9 mouse cellular contexts compared by ENCODE assay signal in the genomic region with DNA sequence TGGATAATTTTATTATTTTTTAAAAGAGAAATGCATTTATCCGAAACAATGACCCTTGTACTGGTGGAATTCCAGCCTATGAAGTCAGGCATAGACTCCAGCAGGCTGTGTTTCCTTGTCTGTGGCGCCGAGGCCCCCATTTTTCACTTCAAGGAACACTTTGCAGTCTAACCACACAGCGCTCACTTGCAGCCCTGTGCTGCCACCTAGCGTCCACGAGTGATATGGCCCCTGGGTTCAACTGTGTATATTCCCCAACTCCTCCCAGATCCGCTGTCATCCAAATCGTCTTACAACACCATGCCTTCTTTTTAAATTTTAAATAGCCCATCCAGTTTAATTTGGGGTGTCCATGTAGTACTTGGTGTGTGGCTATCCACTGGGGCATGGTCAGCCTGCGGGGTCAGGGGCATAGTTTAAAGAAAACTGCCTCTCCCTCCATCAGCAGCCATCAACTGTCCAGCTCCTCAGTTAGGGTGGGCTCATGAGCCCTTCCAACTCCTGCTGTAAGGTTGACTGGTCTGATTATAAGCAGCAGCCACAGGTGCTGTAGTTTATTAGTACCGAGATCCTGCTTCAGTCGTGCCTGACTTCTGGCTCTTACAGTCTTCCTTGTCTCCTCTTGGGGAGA. TPM values are rescaled to one million over a fixed set of nuclear protein-coding genes. Genes with fewer than 3 reads are reported as not detected.
DNase-seq lines count a peak whose midpoint lies in the region; ATAC-seq lines count a peak whose summit lies in the region.
"Had no signal": no experiment of that assay in that cellular context is flagged by ENCODE, and none has a peak within 500 bp of the region (broad histone marks: within the 10 kb centered on the region; RNA-seq: fewer than 3 reads in every experiment).

No protein-coding gene starts in this region.

- WGBS in heart, embryonic 14.5 days: 11% methylated on average over 11 of the region's 11 CpGs
- 9% methylated on average over 11 of the region's 11 CpGs for WGBS in liver, embryonic 11.5 days

- no peaks in the 10 kb centered on the region for H3K9me3 ChIP-seq in heart, embryonic 14.5 days (ENCODE audit: control insufficient read depth, low read length)
- no peaks in the 10 kb centered on the region for H3K9me3 ChIP-seq in liver, embryonic 11.5 days (ENCODE audit: control insufficient read depth, low read length)

- H3K27ac ChIP-seq in heart, embryonic 14.5 days (replicated peaks in 1 of 2; ENCODE audit: control insufficient read depth in 1 of 2, insufficient read depth in 1 of 2, low read depth in 2 of 2, low read length in 2 of 2): no peak overlapping the region
- no peak overlapping the region for H3K27ac ChIP-seq in liver, embryonic 11.5 days (ENCODE audit: low read depth, low read length)

- no peaks in the 10 kb centered on the region for H3K4me1 ChIP-seq in heart, embryonic 14.5 days (ENCODE audit: control insufficient read depth in 2 of 2, insufficient read depth in 2 of 2, low read length in 2 of 2)
- peaks cover 4% of the 10 kb centered on the region; the same call in 1 of the 2 replicates for H3K4me1 ChIP-seq in liver, embryonic 11.5 days (replicated peaks; ENCODE audit: control insufficient read depth, insufficient read depth, low read length)

- H3K36me3 ChIP-seq in heart, embryonic 14.5 days (ENCODE audit: control insufficient read depth, insufficient read depth, low read length): no peaks in the 10 kb centered on the region
- H3K36me3 ChIP-seq in liver, embryonic 11.5 days (ENCODE audit: control insufficient read depth, insufficient read depth, low read length): no peaks in the 10 kb centered on the region
- H3K36me3 ChIP-seq in splenic B cell, adult 2 months (ENCODE audit: control insufficient read depth, insufficient read depth, low read length, poor library complexity, severe bottlenecking): no peaks in the 10 kb centered on the region

- DNase-seq in CD4-positive, CD25-positive, alpha-beta regulatory T cell, adult 2 months (ENCODE audit: low read depth, low spot score): peak; percentile 95
- DNase-seq in brain, embryonic 18.5 days (ENCODE audit: low read depth, low spot score): peak; percentile 60
- peak; percentile 54 for DNase-seq in fibroblast of lung, adult 2 months (ENCODE audit: low read depth)
- peak; percentile 94 for DNase-seq in kidney, postnatal 10 days
- peak; percentile 89 for DNase-seq in liver, embryonic 11.5 days (ENCODE audit: low spot score)
- peak; percentile 95 for DNase-seq in naive thymus-derived CD4-positive, alpha-beta T cell, adult 2 months (ENCODE audit: low read depth)
- DNase-seq in splenic B cell, adult 2 months (ENCODE audit: low read depth, low spot score): peak; percentile 92

- no peaks in the 10 kb centered on the region for H3K27me3 ChIP-seq in heart, embryonic 14.5 days (ENCODE audit: control insufficient read depth, insufficient read depth, low read length)
- H3K27me3 ChIP-seq in liver, embryonic 11.5 days (replicated peaks; ENCODE audit: control insufficient read depth, insufficient read depth, low read length): no peaks in the 10 kb centered on the region
- no peaks in the 10 kb centered on the region for H3K27me3 ChIP-seq in splenic B cell, adult 2 months (ENCODE audit: control insufficient read depth, insufficient read depth, low read length, poor library complexity, severe bottlenecking)

- H3K4me3 ChIP-seq in heart, embryonic 14.5 days (ENCODE audit: control insufficient read depth in 1 of 2, insufficient read depth in 1 of 2, low read depth in 1 of 2, low read length in 2 of 2): no peak overlapping the region
- H3K4me3 ChIP-seq in liver, embryonic 11.5 days (ENCODE audit: low read depth, low read length): no peak overlapping the region
- H3K4me3 ChIP-seq: erythroblast, embryonic 14.5 days had no signal

- H3K4me2 ChIP-seq in heart, embryonic 14.5 days (ENCODE audit: low read length): no peak overlapping the region
- H3K4me2 ChIP-seq in liver, embryonic 11.5 days: no peak overlapping the region

- H3K9ac ChIP-seq in heart, embryonic 14.5 days (ENCODE audit: low read length): no peak overlapping the region
- no peak overlapping the region for H3K9ac ChIP-seq in liver, embryonic 11.5 days (ENCODE audit: low read depth, low read length)

- peak; percentile 44; the same call in 1 of the 2 replicates for ATAC-seq in heart, embryonic 14.5 days (ENCODE audit: insufficient number of reproducible peaks, insufficient read depth, low FRiP score, low read depth)
- peak; percentile 77 for ATAC-seq in liver, embryonic 11.5 days (replicated peaks; ENCODE audit: low FRiP score)

RNA-seq across cellular contexts. Expression of a gene that starts 22.7 kb away (rescaled TPM):
- polyA plus RNA-seq in heart, embryonic 14.5 days (2014; fragmentation: Nextera tagmentation; extraction: Ambion mirVana): 3.8 and 4.3 TPM in 2 replicates
- polyA plus RNA-seq in liver, embryonic 11.5 days (2014; fragmentation: Nextera tagmentation; extraction: Ambion mirVana): 9.6 and 10.9 TPM in 2 replicates

RNA-seq across cellular contexts. Expression of a gene that starts 56.9 kb away (rescaled TPM):
- polyA plus RNA-seq in heart, embryonic 14.5 days (2014; fragmentation: Nextera tagmentation; extraction: Ambion mirVana): 1.4 and 2.2 TPM in 2 replicates
- polyA plus RNA-seq in liver, embryonic 11.5 days (2014; fragmentation: Nextera tagmentation; extraction: Ambion mirVana): 18.7 and 20.6 TPM in 2 replicates
